Mouse (Mus musculus): ENCODE measurements around the gene Loxl1. TPM values are rescaled to one million over a fixed set of nuclear protein-coding genes. Genes with fewer than 3 reads are reported as not detected.

Gene Loxl1
- total RNA-seq, 4 experiments from 2014 or later: 1.8 to 3.0 (median 2.3) TPM

- DNase-seq (ENCODE audit: low spot score in 2 of 2): no peak
Measured at GRCm38 (mm10) chr9:58312196-58312943, 616 bp downstream of the Loxl1 start.

- no peak for DNase-seq (ENCODE audit: low spot score in 2 of 2)
Measured at GRCm38 (mm10) chr9:58311191-58311910, 1.6 kb downstream of the Loxl1 start.

GRCm38 (mm10) chr9:58310043-58310660 lies 2.8 kb downstream of the Loxl1 start:
- no peak for DNase-seq (ENCODE audit: low spot score in 2 of 2)

GRCm38 (mm10) chr9:58308395-58308794 lies 4.6 kb downstream of the Loxl1 start:
- DNase-seq (ENCODE audit: low spot score in 2 of 2): peak in 1 of 2 experiments; percentile 69

- DNase-seq (ENCODE audit: low spot score in 2 of 2): no peak
Measured at GRCm38 (mm10) chr9:58305686-58306085, 7.3 kb downstream of the Loxl1 start.

- no peak for DNase-seq (ENCODE audit: low spot score in 2 of 2)
Measured at GRCm38 (mm10) chr9:58303599-58304271, 9.3 kb downstream of the Loxl1 start.

GRCm38 (mm10) chr9:58303115-58303514 lies 9.9 kb downstream of the Loxl1 start:
- no peak for DNase-seq (ENCODE audit: low spot score in 2 of 2)

GRCm38 (mm10) chr9:58299356-58299799 lies 13.6 kb downstream of the Loxl1 start:
- no peak for DNase-seq (ENCODE audit: low spot score in 2 of 2)

- no peak for DNase-seq (ENCODE audit: low spot score in 2 of 2)
Measured at GRCm38 (mm10) chr9:58297961-58298477, 15.0 kb downstream of the Loxl1 start.

- DNase-seq (ENCODE audit: low spot score in 2 of 2): no peak
Measured at GRCm38 (mm10) chr9:58297065-58297464, 15.9 kb downstream of the Loxl1 start.

GRCm38 (mm10) chr9:58295766-58296361 lies 17.1 kb downstream of the Loxl1 start:
- no peak for DNase-seq (ENCODE audit: low spot score in 2 of 2)

- no peak for DNase-seq (ENCODE audit: low spot score in 2 of 2)
Measured at GRCm38 (mm10) chr9:58295345-58295744, 17.6 kb downstream of the Loxl1 start.

- no peak for DNase-seq (ENCODE audit: low spot score in 2 of 2)
Measured at GRCm38 (mm10) chr9:58294527-58294926, 18.5 kb downstream of the Loxl1 start.

- DNase-seq (ENCODE audit: low spot score in 2 of 2): no peak
Measured at GRCm38 (mm10) chr9:58289901-58290300, 23.1 kb downstream of the Loxl1 start.

GRCm38 (mm10) chr9:58289090-58289489 lies 23.9 kb downstream of the Loxl1 start:
- no peak for DNase-seq (ENCODE audit: low spot score in 2 of 2)

- no peak for DNase-seq (ENCODE audit: low spot score in 2 of 2)
Measured at GRCm38 (mm10) chr9:58283431-58283830, 29.6 kb downstream of the Loxl1 start.

GRCm38 (mm10) chr9:58281597-58281996 lies 31.4 kb downstream of the Loxl1 start:
- no peak for DNase-seq (ENCODE audit: low spot score in 2 of 2)

GRCm38 (mm10) chr9:58280259-58281109 lies 32.5 kb downstream of the Loxl1 start:
- DNase-seq (ENCODE audit: low spot score in 2 of 2): peak in 1 of 2 experiments; percentile 63

GRCm38 (mm10) chr9:58279780-58280179 lies 33.2 kb downstream of the Loxl1 start:
- no peak for DNase-seq (ENCODE audit: low spot score in 2 of 2)

Data from left cerebral cortex, adult 8-10 months (tissue).